Mouse (Mus musculus): ENCODE data around the gene Gm3618. TPM values are rescaled to one million over a fixed set of nuclear protein-coding genes. Genes with fewer than 3 reads are reported as not detected.
A peak's percentile ranks its signal among the peaks of the same experiment; 100 is the strongest.
"Not testable (repeated sequence)": the region's sequence is repeated elsewhere in the genome, so short reads cannot be mapped to it uniquely, and the experiment has no call there.

Gene Gm3618
- not detected in 2 replicates for polyA plus RNA-seq (2016; fragmentation: Nextera tagmentation; extraction: Ambion mirVana)

DNA sequence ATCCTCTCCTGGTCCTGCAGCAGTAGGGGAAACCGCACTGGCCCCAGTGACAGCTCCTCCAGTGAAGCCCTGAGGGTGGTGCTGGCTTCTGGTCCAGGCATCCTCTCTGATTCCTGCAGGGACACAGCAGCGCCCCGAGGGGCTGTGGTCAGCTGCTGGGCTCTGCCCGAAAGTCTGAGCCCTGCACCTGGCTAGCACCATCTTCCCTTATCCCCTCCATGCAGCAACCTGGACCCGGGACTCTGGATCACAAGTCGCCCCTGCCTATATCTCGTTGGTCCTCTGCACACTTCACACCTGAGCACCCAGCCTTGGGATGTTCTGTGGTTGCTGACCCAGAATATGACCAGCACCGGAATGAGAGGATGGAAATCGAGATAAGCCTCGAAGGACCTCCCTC, at the start of gene Gm3618:
Gene Gm3618, minus strand, starts transcription at position 101 of the 400 bp plus-strand sequence.
- H3K27ac ChIP-seq; H3K27me3 ChIP-seq (ENCODE audit: low read depth, poor library complexity, severe bottlenecking); H3K36me3 ChIP-seq; H3K4me3 ChIP-seq; DNase-seq (ENCODE audit: low spot score); H3K9me3 ChIP-seq (replicated peaks); H3K4me1 ChIP-seq: not testable (repeated sequence)
- WGBS = no CpG with 5 or more reads among the region's 10 CpGs

DNA sequence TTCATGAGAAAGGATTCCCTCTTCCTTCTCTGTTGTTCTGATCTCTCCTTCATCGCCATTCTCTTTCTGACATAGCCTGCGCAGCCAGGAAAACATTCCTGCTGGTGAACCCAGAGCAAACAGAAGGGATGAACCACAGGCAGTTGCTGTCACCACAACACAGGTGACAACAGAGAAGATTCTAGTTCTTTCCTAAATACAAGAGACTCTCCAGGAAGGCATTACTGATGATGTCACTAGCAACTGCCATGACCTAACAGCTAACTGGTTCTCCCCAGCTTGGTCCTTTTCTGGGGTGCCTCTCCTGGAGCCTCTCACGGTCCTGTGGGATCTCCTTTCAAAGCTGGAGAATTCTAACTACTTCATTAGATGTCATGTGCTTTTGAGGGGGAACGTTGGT, 46.7 kb upstream of the Gm3618 start, which contains the start of gene Gm16440:
Gene Gm16440, minus strand, starts transcription at position 101 of the 400 bp plus-strand sequence.
- not testable (repeated sequence) for H3K4me1 ChIP-seq; DNase-seq (ENCODE audit: low spot score)
- WGBS = 89% methylated on average over 2 of the region's 4 CpGs

DNA sequence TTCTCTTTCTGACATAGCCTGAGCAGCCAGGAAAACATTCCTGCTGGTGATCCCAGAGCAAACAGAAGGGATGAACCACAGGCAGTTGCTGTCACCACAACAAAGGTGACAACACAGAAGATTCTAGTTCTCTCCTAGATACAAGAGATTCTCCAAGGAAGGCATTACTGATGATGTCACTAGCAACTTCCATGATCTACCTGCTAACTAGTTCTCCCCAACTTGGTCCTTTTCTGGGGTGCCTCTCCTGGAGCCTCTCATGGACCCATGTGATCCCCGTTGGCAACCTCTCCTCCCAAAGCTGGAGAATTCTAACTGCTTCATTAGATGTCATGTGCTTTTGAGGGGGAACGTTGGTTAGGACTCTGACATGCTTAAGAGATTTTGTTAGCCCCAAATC, 38.7 kb downstream of the Gm3618 start, which contains the start of gene Gm21103:
Gene Gm21103, minus strand, starts transcription at position 101 of the 400 bp plus-strand sequence.
- 88% methylated on average over 2 of the region's 2 CpGs for WGBS
- not testable (repeated sequence) for H3K27ac ChIP-seq; DNase-seq (ENCODE audit: low spot score); H3K4me3 ChIP-seq; H3K36me3 ChIP-seq; H3K27me3 ChIP-seq (ENCODE audit: low read depth, poor library complexity, severe bottlenecking); H3K4me1 ChIP-seq; H3K9me3 ChIP-seq (replicated peaks)

More for the DNA sequence above, 46.7 kb upstream of the Gm3618 start, which contains the start of gene Gm16440:
- not testable (repeated sequence) for H3K4me3 ChIP-seq; H3K9me3 ChIP-seq (replicated peaks); H3K27ac ChIP-seq; H3K27me3 ChIP-seq (ENCODE audit: low read depth, poor library complexity, severe bottlenecking); H3K36me3 ChIP-seq

DNA sequence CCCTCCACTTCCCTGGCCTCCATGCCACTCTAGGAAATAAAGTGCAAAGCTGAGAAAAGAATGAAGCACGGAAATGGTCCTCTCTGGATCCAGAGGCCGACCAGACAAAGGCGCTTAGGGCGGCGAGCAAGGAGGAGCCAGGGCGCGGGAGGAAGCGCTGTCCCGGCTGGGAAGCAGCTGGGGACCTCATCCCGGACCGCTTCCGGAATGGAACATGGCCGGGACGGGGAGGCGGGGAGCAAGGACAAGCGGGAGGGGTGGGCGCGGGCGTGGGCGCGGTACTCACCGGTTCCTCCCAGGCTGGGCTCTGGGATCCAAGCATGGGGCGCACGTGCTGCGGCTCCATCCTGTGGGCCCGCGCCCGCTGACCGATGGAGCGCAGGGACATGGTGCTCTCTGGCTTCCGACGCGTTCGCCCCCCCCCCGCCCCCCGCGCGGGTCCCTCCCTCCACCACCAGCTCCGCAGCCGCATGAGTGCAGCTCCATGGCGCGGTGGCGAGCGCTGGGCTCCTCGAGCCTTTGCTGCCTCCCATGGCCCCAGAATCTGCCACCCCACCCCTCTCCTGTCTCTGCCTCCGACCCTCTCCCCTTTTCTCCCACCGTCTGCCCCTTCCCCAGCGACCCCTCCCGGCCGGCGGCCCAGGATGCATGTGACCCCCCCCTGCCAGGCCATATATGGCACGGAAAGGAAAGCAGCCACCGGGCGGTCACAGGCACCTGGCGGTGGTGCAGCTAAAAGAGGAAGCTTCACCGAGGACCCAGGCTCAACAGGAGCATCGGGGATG, 56.4 kb downstream of the Gm3618 start, which contains the start of gene Gm3411:
Gene Gm3411, minus strand, starts transcription at position 320 of the 785 bp plus-strand sequence.
- Histone ChIP-seq H3K4me3 (peak within 1 kb of the TSS; percentile 51), H3K27ac (peak within 1 kb of the TSS; percentile 71)
- WGBS = 2% methylated on average over 56 of the region's 57 CpGs
- not testable (repeated sequence) for H3K9me3 ChIP-seq (replicated peaks); H3K27me3 ChIP-seq (ENCODE audit: low read depth, poor library complexity, severe bottlenecking); H3K4me1 ChIP-seq; H3K36me3 ChIP-seq
- DNase-seq (ENCODE audit: low spot score) = peak; percentile 63

Other genes starting within 250 kb of the Gm3618 start
- gene Gm8206, start 249.7 kb downstream of the Gm3618 start, polyA plus RNA-seq (2016; fragmentation: Nextera tagmentation; extraction: Ambion mirVana) = 1.2 and 1.3 TPM in 2 replicates
- gene Gm3468, start 235.0 kb downstream of the Gm3618 start, polyA plus RNA-seq (2016; fragmentation: Nextera tagmentation; extraction: Ambion mirVana) = 2.2 and 2.5 TPM in 2 replicates
- not detected in 2 replicates for gene Gm3476, start 217.9 kb downstream of the Gm3618 start, polyA plus RNA-seq (2016; fragmentation: Nextera tagmentation; extraction: Ambion mirVana)
- gene Gm21560, start 124.4 kb downstream of the Gm3618 start, polyA plus RNA-seq (2016; fragmentation: Nextera tagmentation; extraction: Ambion mirVana) = not detected in 2 replicates
- gene Gm3411, start 56.4 kb downstream of the Gm3618 start, polyA plus RNA-seq (2016; fragmentation: Nextera tagmentation; extraction: Ambion mirVana) = 1.4 and 1.5 TPM in 2 replicates
- not detected in 2 replicates for gene Gm21103, start 38.8 kb downstream of the Gm3618 start, polyA plus RNA-seq (2016; fragmentation: Nextera tagmentation; extraction: Ambion mirVana)
- gene Gm16440, start 46.6 kb upstream of the Gm3618 start, polyA plus RNA-seq (2016; fragmentation: Nextera tagmentation; extraction: Ambion mirVana) = not detected in 2 replicates
- gene Gm3591, start 68.8 kb upstream of the Gm3618 start, polyA plus RNA-seq (2016; fragmentation: Nextera tagmentation; extraction: Ambion mirVana) = 0.34 and 1.3 TPM in 2 replicates
- not detected in 2 replicates for gene Gm3594, start 100.9 kb upstream of the Gm3618 start, polyA plus RNA-seq (2016; fragmentation: Nextera tagmentation; extraction: Ambion mirVana)
- gene Gm8356, start 193.6 kb upstream of the Gm3618 start, polyA plus RNA-seq (2016; fragmentation: Nextera tagmentation; extraction: Ambion mirVana) = not detected in 2 replicates
- 0.30 TPM in 1 of 2 replicates, not detected in the other for gene Gm3629, start 246.9 kb upstream of the Gm3618 start, polyA plus RNA-seq (2016; fragmentation: Nextera tagmentation; extraction: Ambion mirVana)